Mouse (Mus musculus): ENCODE results near the gene Actl11.

Gene Actl11

GRCm38 (mm10) chr9:107961881-107962280 lies 33.6 kb downstream of the Actl11 start:
- DNase-seq (ENCODE audit: low spot score in 2 of 2): peak; percentile 62 to 73

- DNase-seq (ENCODE audit: low spot score in 2 of 2): no peak
Measured at GRCm38 (mm10) chr9:107962916-107963315, 34.6 kb downstream of the Actl11 start.

GRCm38 (mm10) chr9:107963700-107964099 lies 35.4 kb downstream of the Actl11 start:
- DNase-seq (ENCODE audit: low spot score in 2 of 2): peak in 1 of 2 experiments; percentile 66

GRCm38 (mm10) chr9:107964681-107965080 lies 36.4 kb downstream of the Actl11 start:
- no peak for DNase-seq (ENCODE audit: low spot score in 2 of 2)

GRCm38 (mm10) chr9:107966676-107967075 lies 38.4 kb downstream of the Actl11 start:
- DNase-seq (ENCODE audit: low spot score in 2 of 2): no peak

GRCm38 (mm10) chr9:107967437-107967836 lies 39.2 kb downstream of the Actl11 start:
- DNase-seq (ENCODE audit: low spot score in 2 of 2): no peak

- no peak for DNase-seq (ENCODE audit: low spot score in 2 of 2)
Measured at GRCm38 (mm10) chr9:107968531-107968930, 40.3 kb downstream of the Actl11 start.

GRCm38 (mm10) chr9:107970311-107970710 lies 42.0 kb downstream of the Actl11 start:
- DNase-seq (ENCODE audit: low spot score in 2 of 2): no peak

- no peak for DNase-seq (ENCODE audit: low spot score in 2 of 2)
Measured at GRCm38 (mm10) chr9:107971690-107972541, 43.6 kb downstream of the Actl11 start.

GRCm38 (mm10) chr9:107974491-107975171 lies 46.4 kb downstream of the Actl11 start:
- DNase-seq (ENCODE audit: low spot score in 2 of 2): no peak

- no peak for DNase-seq (ENCODE audit: low spot score in 2 of 2)
Measured at GRCm38 (mm10) chr9:107975399-107976386, 47.4 kb downstream of the Actl11 start, which contains the start of gene Uba7. Gene Uba7 (plus strand): TSS chr9:107975505.

GRCm38 (mm10) chr9:107978815-107979214 lies 50.5 kb downstream of the Actl11 start:
- DNase-seq (ENCODE audit: low spot score in 2 of 2): no peak

Measured in frontal cortex, postnatal 14 days (tissue).